Mouse (Mus musculus) lung, embryonic 16.5 days (tissue): Measurements from ENCODE around the gene Cd68. TPM values are rescaled to one million over a fixed set of nuclear protein-coding genes. Genes with fewer than 3 reads are reported as not detected.
"Not testable (repeated sequence)": the region's sequence is repeated elsewhere in the genome, so short reads cannot be mapped to it uniquely, and the experiment has no call there.

Source experiments
- ATAC-seq: fragments of 200-750 bp; cut with Nextera tagmentation; 2 replicates; pipeline ENCODE4 v1.8.0; 2017; ENCODE audit warnings: low read depth, mild to moderate bottlenecking, moderate library complexity
- H3K27ac ChIP-seq: fragments of 300-500 bp; sonication (generic); 2 replicates; pipeline ENCODE4 v1.5.1; 2014; ENCODE audit warnings: mild to moderate bottlenecking, control low read depth, low read length
- H3K27me3 ChIP-seq: fragments of 300-500 bp; sonication (generic); 2 replicates; pipeline ENCODE4 v1.6.1; 2014; ENCODE audit warnings: low read depth, low read length, mixed read lengths; ENCODE audit not compliant: control insufficient read depth, insufficient read depth
- H3K36me3 ChIP-seq: fragments of 300-500 bp; sonication (generic); 2 replicates; pipeline ENCODE4 v1.6.1; 2014; ENCODE audit warnings: low read length; ENCODE audit not compliant: control insufficient read depth, insufficient read depth
- H3K4me1 ChIP-seq: fragments of 300-500 bp; sonication (generic); replicated peaks from 2 replicates; pipeline ENCODE4 v1.6.1; 2014; ENCODE audit warnings: low read length, mixed read lengths; ENCODE audit not compliant: control insufficient read depth, insufficient read depth
- H3K4me2 ChIP-seq: fragments of 300-500 bp; sonication (generic); 2 replicates; pipeline ENCODE4 v1.6.1; 2014; ENCODE audit warnings: low read depth, low read length, control low read depth
- H3K4me3 ChIP-seq: fragments of 300-500 bp; sonication (generic); 2 replicates; pipeline ENCODE4 v1.5.1; 2014; ENCODE audit warnings: mild to moderate bottlenecking, low read length, control low read depth
- H3K9ac ChIP-seq: fragments of 300-500 bp; sonication (generic); 2 replicates; pipeline ENCODE4 v1.6.1; 2014; ENCODE audit warnings: low read length, control low read depth
- H3K9me3 ChIP-seq: fragments of 300-500 bp; sonication (generic); 2 replicates; pipeline ENCODE4 v1.6.1; 2016; ENCODE audit warnings: low read length; ENCODE audit not compliant: control insufficient read depth
- WGBS: fragments of 180-500 bp; shearing (Covaris S2); extraction: QIAGEN DNeasy Blood & Tissue Kit; methylation state at CpG from one replicate; pipeline ENCODE4 v1.1.7; 2014; 5-methylcytosine and 5-hydroxymethylcytosine counted together
- polyA plus RNA-seq: library from polyadenylated mRNA; unstranded; fragments of >200 nt; fragmentation: Nextera tagmentation; extraction: Ambion mirVana; gene quantifications from 2 replicates; pipeline ENCODE4 v1.2.1, GENCODE M21; 2015

The Cd68 gene
- polyA plus RNA-seq, 1 experiment from 2014 or later = 19.2 TPM

DNA sequence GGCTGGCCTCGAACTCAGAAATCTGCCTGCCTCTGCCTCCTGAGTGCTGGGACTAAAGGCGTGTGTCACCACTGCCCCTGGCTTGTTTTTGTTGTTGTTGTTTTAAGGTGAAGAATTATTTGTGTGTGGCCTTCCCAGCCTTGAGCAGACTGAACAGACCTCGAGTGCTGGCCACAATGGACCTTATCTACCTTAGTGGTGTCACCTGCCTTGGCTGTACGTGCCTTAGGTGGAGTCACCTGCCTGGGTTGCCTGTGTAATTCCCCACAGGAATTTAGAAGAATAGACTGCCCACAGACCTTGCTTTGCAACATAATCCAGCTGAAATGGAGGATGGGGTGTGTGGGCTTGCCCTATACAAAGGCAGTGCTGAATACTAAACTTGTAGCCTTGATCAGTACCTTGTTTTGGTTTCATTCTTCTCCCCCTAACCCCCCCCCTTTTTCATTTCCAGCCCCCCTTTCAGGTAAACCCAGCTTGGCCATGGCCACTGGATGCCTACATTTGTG is 42.0 kb upstream of the Cd68 start:
- no peak overlapping the region for H3K4me3 ChIP-seq
- no peaks in the 10 kb centered on the region for H3K36me3 ChIP-seq
- ATAC-seq = no peak
- H3K27me3 ChIP-seq = no peaks in the 10 kb centered on the region
- H3K4me2 ChIP-seq = no peak overlapping the region
- H3K4me1 ChIP-seq = no peaks in the 10 kb centered on the region
- no peak overlapping the region for H3K9ac ChIP-seq
- WGBS = 79% methylated on average over 4 of the region's 4 CpGs
- no peaks in the 10 kb centered on the region for H3K9me3 ChIP-seq
- no peak overlapping the region for H3K27ac ChIP-seq

DNA sequence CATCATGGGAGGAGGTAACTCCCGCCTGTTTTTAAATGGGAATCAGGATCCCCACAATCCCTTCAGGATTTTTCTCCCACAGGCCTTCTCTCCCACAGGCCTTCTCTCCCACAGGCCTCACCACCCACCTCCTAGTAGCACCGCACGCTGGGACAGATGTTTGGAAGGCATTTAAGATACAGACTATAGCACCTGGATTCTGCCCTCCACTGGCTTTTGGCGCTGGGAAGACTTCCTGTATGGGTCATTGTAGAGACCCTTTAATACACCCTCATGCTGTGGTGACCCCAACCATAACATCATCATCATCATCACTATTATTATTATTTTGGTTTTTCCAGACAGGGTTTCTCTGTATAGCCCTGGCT is 41.5 kb upstream of the Cd68 start:
- Histone ChIP-seq H3K27me3 (no peaks in the 10 kb centered on the region), H3K9ac (no peak overlapping the region), H3K4me2 (no peak overlapping the region), H3K27ac (no peak overlapping the region), H3K9me3 (no peaks in the 10 kb centered on the region), H3K4me1 (no peaks in the 10 kb centered on the region), H3K4me3 (no peak overlapping the region), H3K36me3 (no peaks in the 10 kb centered on the region)
- ATAC-seq = no peak
- WGBS = 87% methylated on average over 4 of the region's 4 CpGs

DNA sequence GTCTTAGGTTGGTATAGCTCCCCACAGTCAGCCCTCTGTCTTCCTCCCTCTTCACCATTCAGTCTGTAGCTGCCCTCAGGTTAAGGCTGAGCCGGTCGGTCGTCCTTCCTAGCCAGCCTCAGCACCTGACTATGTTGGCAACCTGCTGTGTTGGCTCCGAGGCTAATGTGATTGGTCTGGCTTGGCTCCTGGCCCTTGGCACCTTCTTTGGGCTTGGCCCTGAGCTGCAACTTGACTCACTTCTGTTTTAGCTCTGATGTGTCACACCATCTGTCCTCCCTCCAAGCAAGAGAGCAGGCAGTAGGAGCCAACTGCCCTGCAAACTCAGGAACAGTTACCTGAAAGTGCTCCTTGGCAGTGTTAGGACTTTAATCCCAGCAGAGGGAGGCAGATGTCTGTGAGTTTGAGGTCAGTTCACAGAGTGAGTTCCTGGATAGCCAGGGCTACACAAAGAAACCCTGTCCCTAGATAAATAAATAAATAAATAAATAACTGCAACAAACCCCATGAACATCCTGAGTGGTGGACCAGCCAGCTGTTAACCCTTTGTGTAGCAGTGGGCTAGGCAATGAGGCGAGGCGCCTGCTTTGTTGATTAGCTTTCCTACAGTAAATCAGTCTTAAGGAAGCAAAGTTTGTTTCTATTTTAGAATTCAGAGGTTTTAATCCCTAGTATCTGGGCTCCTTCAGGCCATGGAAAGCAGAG is 41.0 kb upstream of the Cd68 start:
- 49% methylated on average over 6 of the region's 6 CpGs for WGBS
- Histone ChIP-seq H3K4me3 (no peak overlapping the region), H3K9me3 (no peaks in the 10 kb centered on the region), H3K4me2 (no peak overlapping the region), H3K27me3 (no peaks in the 10 kb centered on the region), H3K36me3 (no peaks in the 10 kb centered on the region), H3K9ac (no peak overlapping the region), H3K27ac (no peak overlapping the region), H3K4me1 (no peaks in the 10 kb centered on the region)
- no peak for ATAC-seq

DNA sequence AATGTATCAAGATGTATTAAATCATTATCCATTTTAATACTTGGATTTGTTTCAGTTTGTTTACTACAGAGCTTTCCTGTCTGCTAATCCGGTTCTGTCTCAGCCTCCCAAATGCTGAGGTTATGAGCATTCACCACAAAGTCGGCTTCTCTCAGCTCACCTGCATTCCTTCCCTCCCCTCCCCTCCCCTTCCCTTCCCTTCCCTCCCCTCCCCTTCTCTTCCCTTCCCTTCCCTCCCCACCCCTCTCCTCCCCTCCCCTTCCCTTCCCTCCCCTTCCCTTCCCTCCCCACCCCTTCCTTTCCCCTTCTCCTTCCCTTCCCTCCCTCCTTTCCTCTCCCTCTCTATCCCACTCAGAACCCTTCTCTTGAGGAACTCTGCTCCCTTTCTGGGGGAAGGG is 38.7 kb upstream of the Cd68 start:
- no peak overlapping the region for H3K4me2 ChIP-seq
- H3K4me3 ChIP-seq = no peak overlapping the region
- 18% methylated on average over 2 of the region's 2 CpGs for WGBS
- H3K4me1 ChIP-seq = no peaks in the 10 kb centered on the region
- no peak overlapping the region for H3K9ac ChIP-seq
- H3K9me3 ChIP-seq = no peaks in the 10 kb centered on the region
- H3K27ac ChIP-seq = no peak overlapping the region
- H3K36me3 ChIP-seq = no peaks in the 10 kb centered on the region
- ATAC-seq = no peak
- no peaks in the 10 kb centered on the region for H3K27me3 ChIP-seq

DNA sequence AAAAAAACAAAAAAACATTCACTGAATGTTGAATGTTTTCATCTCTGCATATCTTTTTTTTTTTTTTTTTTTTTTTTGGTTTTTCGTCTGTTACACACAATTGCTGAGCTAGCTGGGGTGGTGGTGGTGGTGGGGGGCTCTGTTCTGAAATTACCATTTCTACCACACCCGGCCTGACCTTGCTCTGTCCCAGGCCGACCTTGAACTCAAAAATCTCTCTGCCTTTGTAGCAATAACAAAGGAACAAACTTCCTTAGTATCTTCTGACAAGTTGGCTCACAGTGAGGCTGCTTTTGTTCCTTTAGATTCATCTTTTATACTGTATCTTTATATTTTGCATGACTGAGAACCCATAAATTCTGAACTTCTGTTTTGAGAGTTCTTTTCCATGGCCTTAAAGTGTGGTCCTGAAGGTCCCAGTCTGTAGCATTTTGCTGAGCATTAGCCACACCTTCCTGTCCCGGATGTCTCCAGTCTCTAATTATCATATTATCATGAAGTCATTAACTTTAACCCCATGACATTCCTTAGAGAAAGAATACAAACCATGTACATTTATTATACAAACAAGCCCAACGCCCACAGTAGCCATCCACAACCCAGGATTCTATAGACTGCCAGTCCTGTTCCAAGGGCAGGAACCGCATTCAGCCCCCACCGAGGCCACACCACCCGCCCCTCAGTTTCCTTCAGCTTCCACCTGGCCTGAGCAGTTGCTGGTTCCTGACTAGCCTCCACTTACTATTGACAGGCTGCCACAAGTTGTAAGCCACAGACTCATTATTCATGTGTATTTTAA is 38.1 kb upstream of the Cd68 start:
- H3K27ac ChIP-seq = no peak overlapping the region
- H3K4me1 ChIP-seq = no peaks in the 10 kb centered on the region
- H3K4me3 ChIP-seq = no peak overlapping the region
- H3K9me3 ChIP-seq = no peaks in the 10 kb centered on the region
- WGBS = 49% methylated on average over 8 of the region's 8 CpGs
- no peak overlapping the region for H3K4me2 ChIP-seq
- H3K9ac ChIP-seq = no peak overlapping the region
- ATAC-seq = no peak
- H3K27me3 ChIP-seq = no peaks in the 10 kb centered on the region
- H3K36me3 ChIP-seq = no peaks in the 10 kb centered on the region

DNA sequence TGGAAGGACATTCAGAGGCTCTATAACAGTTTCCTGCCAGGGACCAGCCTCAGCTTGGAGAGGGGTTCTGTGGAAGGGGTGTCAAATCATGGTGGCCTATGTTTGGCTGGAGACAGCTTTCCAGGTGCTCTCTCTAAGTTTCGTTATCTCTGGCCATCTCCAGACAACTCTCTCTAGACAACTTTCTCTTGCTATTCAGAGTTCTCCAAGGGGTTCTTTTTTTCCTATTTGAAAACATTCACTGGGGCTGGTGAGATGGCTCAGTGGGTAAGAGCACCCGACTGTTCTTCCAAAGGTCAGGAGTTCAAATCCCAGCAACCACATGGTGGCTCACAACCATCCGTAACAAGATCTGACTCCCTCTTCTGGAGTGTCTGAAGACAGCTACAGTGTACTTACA is 37.4 kb upstream of the Cd68 start:
- not testable (repeated sequence) for H3K9ac ChIP-seq, H3K36me3 ChIP-seq, H3K27me3 ChIP-seq, H3K4me2 ChIP-seq, H3K9me3 ChIP-seq, ATAC-seq, H3K27ac ChIP-seq, H3K4me3 ChIP-seq, H3K4me1 ChIP-seq
- WGBS = 59% methylated on average over 2 of the region's 3 CpGs

DNA sequence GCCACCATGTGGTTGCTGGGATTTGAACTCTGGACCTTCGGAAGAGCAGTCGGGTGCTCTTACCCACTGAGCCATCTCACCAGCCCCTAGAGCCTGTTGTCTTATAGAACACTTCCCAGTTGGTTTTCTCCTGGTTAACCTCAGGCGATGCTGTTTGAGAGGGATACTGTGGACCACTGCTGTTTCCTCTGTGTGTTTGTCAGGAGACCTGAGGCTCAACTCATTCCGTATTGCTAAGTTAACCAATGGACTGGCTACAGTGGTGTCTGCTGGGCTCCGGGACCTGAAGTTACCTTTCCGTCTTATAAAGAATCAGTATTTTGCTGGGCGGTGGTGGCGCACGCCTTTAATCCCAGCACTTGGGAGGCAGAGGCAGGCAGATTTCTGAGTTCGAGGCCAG is 36.9 kb upstream of the Cd68 start:
- H3K4me2 ChIP-seq, H3K9ac ChIP-seq, H3K27ac ChIP-seq, H3K27me3 ChIP-seq, H3K9me3 ChIP-seq, H3K4me1 ChIP-seq, H3K36me3 ChIP-seq, ATAC-seq, H3K4me3 ChIP-seq: not testable (repeated sequence)
- WGBS = 91% methylated on average over 10 of the region's 10 CpGs

DNA sequence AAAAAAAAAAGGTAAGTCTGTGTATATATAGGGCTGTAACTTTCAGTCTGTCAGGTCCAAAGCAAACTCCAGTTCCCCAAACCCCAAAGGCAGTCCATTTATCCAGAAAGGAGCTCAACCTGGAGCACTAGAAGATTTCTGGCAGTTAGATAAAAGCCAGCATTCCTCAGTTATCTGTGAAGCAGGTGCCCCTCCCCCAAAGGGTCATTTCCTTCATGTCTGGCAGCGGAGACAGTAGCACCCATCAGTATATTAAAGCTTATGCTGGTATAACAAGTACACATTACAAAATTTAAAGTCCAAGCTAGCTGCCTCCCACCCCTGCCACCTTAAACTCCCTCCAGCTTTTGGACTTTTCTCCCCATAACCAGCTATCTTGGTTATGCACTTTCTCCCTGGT is 33.6 kb upstream of the Cd68 start:
- H3K9me3 ChIP-seq = no peaks in the 10 kb centered on the region
- H3K9ac ChIP-seq = no peak overlapping the region
- no peaks in the 10 kb centered on the region for H3K36me3 ChIP-seq
- ATAC-seq = no peak
- H3K4me3 ChIP-seq = no peak overlapping the region
- peaks cover 12% of the 10 kb centered on the region; the same call in 1 of the 2 replicates for H3K4me1 ChIP-seq
- 22% methylated on average over 1 of the region's 1 CpGs for WGBS
- no peaks in the 10 kb centered on the region for H3K27me3 ChIP-seq
- no peak overlapping the region for H3K27ac ChIP-seq
- no peak overlapping the region for H3K4me2 ChIP-seq

DNA sequence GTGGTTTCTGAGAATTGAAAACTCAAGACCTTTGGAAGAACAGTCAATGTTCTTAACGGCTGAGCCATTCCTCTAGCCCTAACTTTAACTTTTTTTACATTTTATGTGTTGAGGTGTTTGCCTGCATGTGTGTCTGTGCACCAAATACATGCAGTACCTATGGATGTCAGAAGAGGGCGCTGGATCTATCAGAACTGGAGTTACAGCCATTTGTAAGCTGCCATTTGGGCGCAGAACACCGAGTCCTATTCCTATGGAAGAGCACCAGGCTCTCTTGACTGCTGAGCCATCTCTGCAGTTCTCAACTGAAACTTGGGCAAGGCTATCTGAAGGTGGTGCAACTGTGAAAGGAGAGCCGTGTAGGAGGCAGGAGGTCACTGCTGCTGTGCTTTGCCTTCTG is 32.6 kb upstream of the Cd68 start:
- Histone ChIP-seq H3K36me3 (no peaks in the 10 kb centered on the region), H3K4me3 (no peak overlapping the region), H3K27ac (no peak overlapping the region), H3K9me3 (no peaks in the 10 kb centered on the region), H3K27me3 (no peaks in the 10 kb centered on the region), H3K9ac (no peak overlapping the region), H3K4me1 (peaks cover 12% of the 10 kb centered on the region; the same call in 1 of the 2 replicates), H3K4me2 (no peak overlapping the region)
- no peak for ATAC-seq
- WGBS = 62% methylated on average over 5 of the region's 5 CpGs
